Mouse (Mus musculus) G1E (cell line): ENCODE results near the gene Ankrd54.

Source experiments
- CTCF ChIP-seq: IDR thresholded peaks from 2 replicates; pipeline ENCODE4 v1.5.1; 2012; ENCODE audit warnings: low read depth, low read length, inconsistent platforms, mixed read lengths
- GATA1 ChIP-seq: IDR thresholded peaks from 2 replicates; pipeline ENCODE4 v1.6.1; 2012; ENCODE audit warnings: borderline replicate concordance, low read length, inconsistent platforms, mixed read lengths
- GATA2 ChIP-seq: IDR thresholded peaks from 2 replicates; pipeline ENCODE4 v1.6.1; 2012; ENCODE audit warnings: low read depth, low read length, inconsistent platforms, borderline replicate concordance
- POLR2AphosphoS5 ChIP-seq: IDR thresholded peaks from 2 replicates; pipeline ENCODE4 v1.6.1; 2012; ENCODE audit warnings: low read depth, low read length, inconsistent platforms; ENCODE audit not compliant: insufficient replicate concordance
- TAL1 ChIP-seq: conservative IDR thresholded peaks from 2 replicates; pipeline ENCODE4 v1.6.1; 2012; ENCODE audit warnings: low read depth, low read length, inconsistent platforms, mixed read lengths

DNA sequence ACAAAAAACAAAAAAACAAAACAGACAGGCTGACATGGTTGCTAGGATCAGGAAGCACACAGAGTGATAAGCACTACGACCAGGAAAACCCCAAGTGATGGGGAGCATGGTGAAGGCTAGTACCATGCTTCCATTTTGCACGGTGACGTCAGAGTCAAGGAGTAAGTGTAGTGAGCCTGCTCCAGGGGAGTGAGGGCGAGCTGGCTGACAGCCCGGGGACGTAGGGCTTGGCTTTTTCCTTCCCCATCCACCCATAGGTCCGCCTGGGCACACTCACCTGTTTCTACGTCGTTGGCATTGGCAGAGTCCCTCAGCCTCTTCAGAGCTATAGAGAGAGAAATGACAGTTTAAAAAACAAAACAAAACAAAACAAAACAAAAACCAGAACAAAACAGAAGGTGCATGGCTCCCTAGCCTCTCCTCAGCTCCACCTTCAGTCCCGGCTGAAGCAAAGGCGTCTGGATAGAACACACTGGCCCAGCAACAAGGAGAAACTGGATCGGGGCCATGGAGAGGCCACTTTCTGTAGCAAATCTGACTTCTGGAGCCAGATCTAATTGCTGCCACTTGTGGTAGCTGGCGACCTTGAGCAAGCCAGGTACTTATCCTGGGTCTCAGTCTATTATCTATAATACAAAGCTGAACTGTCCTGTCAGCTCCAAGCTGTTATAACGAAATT, 1.7 kb downstream of the Ankrd54 start:
- TF ChIP-seq CTCF (no peak), GATA1 (no peak), TAL1 (no peak), POLR2AphosphoS5 (no peak), GATA2 (no peak)
